Mouse (Mus musculus) midbrain, embryonic 14.5 days (tissue): Measurements from ENCODE around the gene Akap10. TPM values are rescaled to one million over a fixed set of nuclear protein-coding genes. Genes with fewer than 3 reads are reported as not detected.

Experiments
- ATAC-seq: fragments of 200-750 bp; cut with Nextera tagmentation; 2 replicates; pipeline ENCODE4 v1.8.0; 2017; ENCODE audit warnings: moderate number of reproducible peaks, moderate library complexity; ENCODE audit not compliant: low FRiP score, low TSS enrichment
- DNase-seq: peaks from one replicate; pipeline ENCODE4 v3.0.0-alpha.2; 2015
- H3K27ac ChIP-seq: fragments of 300-500 bp; sonication (generic); replicated peaks from 2 replicates; pipeline ENCODE4 v1.5.1; 2014; ENCODE audit warnings: mild to moderate bottlenecking, low read depth, low read length, moderate library complexity
- H3K27me3 ChIP-seq: fragments of 300-500 bp; sonication (generic); 2 replicates; pipeline ENCODE4 v1.6.1; 2014; ENCODE audit warnings: low read length, control low read depth, mixed read lengths; ENCODE audit not compliant: control insufficient read depth, insufficient read depth
- H3K36me3 ChIP-seq: fragments of 300-500 bp; sonication (generic); 2 replicates; pipeline ENCODE4 v1.6.1; 2014; ENCODE audit warnings: low read length, control low read depth; ENCODE audit not compliant: control insufficient read depth, insufficient read depth
- H3K4me1 ChIP-seq: fragments of 300-500 bp; sonication (generic); 2 replicates; pipeline ENCODE4 v1.6.1; 2014; ENCODE audit warnings: mild to moderate bottlenecking, antibody characterized with exemption, low read length, control low read depth; ENCODE audit not compliant: control insufficient read depth, insufficient read depth
- H3K4me2 ChIP-seq: fragments of 300-500 bp; sonication (generic); 2 replicates; pipeline ENCODE4 v1.6.1; 2014; ENCODE audit warnings: mild to moderate bottlenecking, low read length, moderate library complexity
- H3K4me3 ChIP-seq: fragments of 300-500 bp; sonication (generic); replicated peaks from 2 replicates; pipeline ENCODE4 v1.5.1; 2014; ENCODE audit warnings: low read depth, low read length
- H3K9ac ChIP-seq: fragments of 300-500 bp; sonication (generic); replicated peaks from 2 replicates; pipeline ENCODE4 v1.6.1; 2014; ENCODE audit warnings: mild to moderate bottlenecking, low read length, moderate library complexity
- H3K9me3 ChIP-seq: fragments of 300-500 bp; sonication (generic); 2 replicates; pipeline ENCODE4 v1.6.1; 2016; ENCODE audit warnings: low read length, control low read depth, mixed read lengths; ENCODE audit not compliant: control insufficient read depth
- WGBS: fragments of 180-500 bp; shearing (Covaris S2); extraction: QIAGEN DNeasy Blood & Tissue Kit; methylation state at CpG from one replicate; pipeline ENCODE4 v1.1.7; 2014; 5-methylcytosine and 5-hydroxymethylcytosine counted together
- polyA plus RNA-seq: library from polyadenylated mRNA; unstranded; fragments of >200 nt; fragmentation: Nextera tagmentation; extraction: Ambion mirVana; gene quantifications from 2 replicates; pipeline ENCODE4 v1.2.1, GENCODE M21; 2014

Gene Akap10
- polyA plus RNA-seq, 1 experiment from 2014 or later = 16.7 TPM

GRCm38 (mm10) chr11:61908315-61908714, 21.7 kb downstream of the Akap10 start:
- Histone ChIP-seq H3K27ac (no peak overlapping the region), H3K4me3 (no peak overlapping the region), H3K9ac (no peak overlapping the region), H3K4me2 (no peak overlapping the region), H3K9me3 (no peaks in the 10 kb centered on the region), H3K36me3 (peaks cover 50% of the 10 kb centered on the region), H3K27me3 (no peaks in the 10 kb centered on the region), H3K4me1 (no peaks in the 10 kb centered on the region)
- ATAC-seq = no peak
- no peak for DNase-seq

- Histone ChIP-seq H3K4me3 (no peak overlapping the region), H3K36me3 (peaks cover 45% of the 10 kb centered on the region), H3K9me3 (no peaks in the 10 kb centered on the region), H3K9ac (no peak overlapping the region), H3K27ac (no peak overlapping the region), H3K4me1 (no peaks in the 10 kb centered on the region), H3K27me3 (no peaks in the 10 kb centered on the region), H3K4me2 (no peak overlapping the region)
- no peak for ATAC-seq
- DNase-seq = peak; percentile 24
- 84% methylated on average over 5 of the region's 5 CpGs for WGBS
These were observed 47.9 kb downstream of the Akap10 start for GRCm38 (mm10) chr11:61882183-61882582.

DNA sequence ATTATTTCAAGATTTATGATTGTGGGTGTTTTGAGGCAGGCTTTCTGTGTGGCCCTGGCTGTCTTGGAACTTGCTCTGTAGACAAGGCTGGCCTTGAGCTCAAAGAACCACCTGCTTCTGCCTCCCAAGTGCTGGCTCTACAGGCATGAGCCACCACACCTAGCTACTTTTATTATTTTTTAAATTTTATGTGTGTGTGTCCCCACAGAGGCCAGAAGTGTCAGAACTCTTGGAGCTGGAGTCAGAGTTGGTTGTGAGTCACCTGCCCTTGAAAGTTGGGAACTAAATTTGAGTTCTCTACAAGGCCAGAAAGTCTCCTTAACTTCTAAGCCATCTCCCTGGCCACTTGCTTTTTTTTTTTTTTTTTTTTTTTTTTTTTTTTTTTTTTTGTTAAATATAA, 50.1 kb downstream of the Akap10 start:
- DNase-seq = no peak
- Histone ChIP-seq H3K27me3 (no peaks in the 10 kb centered on the region), H3K27ac (no peak overlapping the region), H3K36me3 (peaks cover 53% of the 10 kb centered on the region), H3K4me1 (no peaks in the 10 kb centered on the region), H3K9ac (no peak overlapping the region), H3K9me3 (no peaks in the 10 kb centered on the region), H3K4me3 (no peak overlapping the region), H3K4me2 (no peak overlapping the region)
- no peak for ATAC-seq

GRCm38 (mm10) chr11:61871881-61872280, 58.2 kb downstream of the Akap10 start:
- Histone ChIP-seq H3K36me3 (peaks cover 64% of the 10 kb centered on the region), H3K4me2 (no peak overlapping the region), H3K27ac (no peak overlapping the region), H3K27me3 (no peaks in the 10 kb centered on the region), H3K9me3 (no peaks in the 10 kb centered on the region), H3K4me3 (no peak overlapping the region), H3K4me1 (no peaks in the 10 kb centered on the region), H3K9ac (no peak overlapping the region)
- 93% methylated on average over 5 of the region's 5 CpGs for WGBS
- no peak for DNase-seq
- no peak for ATAC-seq

DNA sequence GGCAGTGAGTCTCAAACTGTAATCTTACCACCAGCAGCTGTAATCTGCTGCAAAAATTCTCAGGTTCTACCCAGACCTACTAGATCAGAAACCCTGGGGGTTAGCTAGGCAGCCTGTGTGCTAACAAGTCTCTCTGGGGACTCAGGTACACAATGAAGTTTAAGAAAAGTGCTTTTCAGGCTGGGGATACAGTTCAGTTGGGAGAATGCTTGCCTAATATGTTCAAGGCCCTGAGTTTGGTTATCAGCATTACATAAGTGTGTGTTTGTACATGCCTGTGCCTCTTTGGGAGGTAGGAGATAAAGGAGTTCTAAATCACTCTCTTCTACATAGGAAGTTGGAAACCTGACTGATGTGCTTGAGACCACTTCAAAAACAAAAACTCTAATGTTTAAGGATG, 63.2 kb downstream of the Akap10 start:
- Histone ChIP-seq H3K36me3 (peaks cover 23% of the 10 kb centered on the region), H3K4me3 (no peak overlapping the region), H3K4me1 (no peaks in the 10 kb centered on the region), H3K27me3 (no peaks in the 10 kb centered on the region), H3K27ac (no peak overlapping the region), H3K9me3 (no peaks in the 10 kb centered on the region), H3K9ac (no peak overlapping the region), H3K4me2 (no peak overlapping the region)
- DNase-seq (no peak), ATAC-seq (no peak)

DNA sequence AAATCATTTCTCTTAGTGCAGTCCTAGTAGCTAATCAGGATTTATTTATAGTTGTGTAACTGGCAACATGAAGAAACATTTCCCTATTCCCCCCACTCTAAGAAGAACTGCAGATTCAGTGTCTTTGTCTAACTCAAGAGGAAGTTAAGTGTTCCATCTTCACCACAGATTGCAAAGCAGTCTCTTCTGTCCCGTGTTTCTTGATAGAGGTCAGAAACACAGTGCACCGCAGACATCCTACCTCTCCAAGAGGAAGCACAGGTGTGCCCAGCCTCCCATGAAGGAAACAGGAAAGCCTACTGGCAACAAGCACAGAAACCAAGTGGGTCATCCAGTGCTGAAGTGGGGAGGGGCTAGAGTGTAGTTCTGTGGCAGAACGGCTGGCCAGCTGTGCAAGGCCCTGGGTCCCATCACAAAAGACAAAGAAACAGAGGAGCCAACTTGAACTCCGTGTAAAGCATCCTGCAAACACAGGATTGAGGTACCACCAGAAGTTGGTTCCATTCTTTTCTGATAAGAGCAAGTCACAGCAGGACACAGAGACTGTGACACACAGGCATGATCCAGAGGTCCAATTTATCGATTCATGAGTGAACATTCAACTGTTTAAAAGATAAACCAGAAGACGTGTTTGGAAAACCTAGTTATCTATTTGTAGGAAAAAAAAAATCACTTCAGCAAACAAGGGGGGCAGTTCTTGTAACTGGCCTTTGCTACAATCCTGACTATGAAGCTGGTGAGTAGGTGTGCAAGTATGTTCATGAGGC, 68.1 kb downstream of the Akap10 start:
- Histone ChIP-seq H3K9me3 (no peaks in the 10 kb centered on the region), H3K27me3 (no peaks in the 10 kb centered on the region), H3K4me2 (no peak overlapping the region), H3K9ac (no peak overlapping the region), H3K4me1 (no peaks in the 10 kb centered on the region), H3K36me3 (no peaks in the 10 kb centered on the region), H3K4me3 (no peak overlapping the region), H3K27ac (no peak overlapping the region)
- DNase-seq (no peak), ATAC-seq (no peak)
- 77% methylated on average over 6 of the region's 6 CpGs for WGBS

- H3K9me3 ChIP-seq = no peaks in the 10 kb centered on the region
- no peak overlapping the region for H3K27ac ChIP-seq
- H3K4me2 ChIP-seq = no peak overlapping the region
- 83% methylated on average over 1 of the region's 1 CpGs for WGBS
- ATAC-seq = no peak
- H3K27me3 ChIP-seq = no peaks in the 10 kb centered on the region
- H3K36me3 ChIP-seq = no peaks in the 10 kb centered on the region
- no peak for DNase-seq
- no peak overlapping the region for H3K9ac ChIP-seq
- H3K4me3 ChIP-seq = no peak overlapping the region
- H3K4me1 ChIP-seq = no peaks in the 10 kb centered on the region
These were observed 70.7 kb downstream of the Akap10 start for GRCm38 (mm10) chr11:61859316-61859715.

- Histone ChIP-seq H3K9me3 (no peaks in the 10 kb centered on the region), H3K4me2 (peak overlapping the region; percentile 73), H3K4me1 (peaks cover 13% of the 10 kb centered on the region), H3K36me3 (0 out of 2 replicates have a peak, but pooled peaks cover 1% of the 10 kb centered on the region), H3K27ac (peak overlapping the region; percentile 98), H3K9ac (peak overlapping the region; percentile 99), H3K4me3 (peak overlapping the region; percentile 95), H3K27me3 (no peaks in the 10 kb centered on the region)
- ATAC-seq (no peak), DNase-seq (no peak)
- WGBS = 47% methylated on average over 6 of the region's 6 CpGs
These were observed 74.5 kb downstream of the Akap10 start for GRCm38 (mm10) chr11:61855539-61855938.

- peaks cover 13% of the 10 kb centered on the region for H3K4me1 ChIP-seq
- peak within 1 kb of the TSS; percentile 98 for H3K27ac ChIP-seq
- WGBS = under 1% methylated on average over 58 of the region's 58 CpGs
- ATAC-seq = peak; percentile 92
- peak; percentile 97 for DNase-seq
- peak within 1 kb of the TSS; percentile 99 for H3K9ac ChIP-seq
- H3K36me3 ChIP-seq = 0 out of 2 replicates have a peak, but pooled peaks cover 4% of the 10 kb centered on the region
- H3K9me3 ChIP-seq = no peaks in the 10 kb centered on the region
- H3K4me3 ChIP-seq = peak within 1 kb of the TSS; percentile 95
- no peaks in the 10 kb centered on the region for H3K27me3 ChIP-seq
- H3K4me2 ChIP-seq = peak within 1 kb of the TSS; percentile 73
These were observed 75.1 kb downstream of the Akap10 start, which contains the start of gene Ulk2 for GRCm38 (mm10) chr11:61854988-61855411. Gene Ulk2 (minus strand): TSS chr11:61855073.
